Mouse (Mus musculus): Measurements from ENCODE around the gene Tnni2. TPM values are rescaled to one million over a fixed set of nuclear protein-coding genes. Genes with fewer than 3 reads are reported as not detected.

Gene Tnni2
- not detected for polyA plus RNA-seq (2014; fragmentation: Illumina TruSeq; extraction: RNeasy Lipid Tissue Mini Kit (QIAGEN cat#74804))

DNA sequence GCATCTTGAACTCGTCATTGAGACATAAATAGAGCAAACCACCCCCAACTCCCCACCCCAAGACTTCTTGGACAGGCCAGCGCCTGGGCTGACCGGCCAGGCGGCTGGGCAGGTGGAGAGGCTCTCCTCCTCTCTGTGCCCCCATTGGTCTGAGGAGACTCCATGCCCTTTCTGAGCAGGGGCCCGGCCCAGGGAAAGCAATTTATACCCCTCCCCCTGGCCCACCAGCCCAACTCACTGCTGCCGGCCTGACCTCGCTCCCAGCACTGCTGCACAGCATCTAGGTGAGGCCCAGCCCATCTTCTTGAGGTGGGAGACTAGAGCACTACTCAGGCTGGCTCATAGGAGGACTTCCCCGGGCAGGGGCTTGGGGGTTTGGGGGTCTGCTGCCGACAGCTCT is at the start of gene Tnni2:
TSS of gene Tnni2 (plus strand) at position 224 of the 400 bp plus-strand sequence.

DNA sequence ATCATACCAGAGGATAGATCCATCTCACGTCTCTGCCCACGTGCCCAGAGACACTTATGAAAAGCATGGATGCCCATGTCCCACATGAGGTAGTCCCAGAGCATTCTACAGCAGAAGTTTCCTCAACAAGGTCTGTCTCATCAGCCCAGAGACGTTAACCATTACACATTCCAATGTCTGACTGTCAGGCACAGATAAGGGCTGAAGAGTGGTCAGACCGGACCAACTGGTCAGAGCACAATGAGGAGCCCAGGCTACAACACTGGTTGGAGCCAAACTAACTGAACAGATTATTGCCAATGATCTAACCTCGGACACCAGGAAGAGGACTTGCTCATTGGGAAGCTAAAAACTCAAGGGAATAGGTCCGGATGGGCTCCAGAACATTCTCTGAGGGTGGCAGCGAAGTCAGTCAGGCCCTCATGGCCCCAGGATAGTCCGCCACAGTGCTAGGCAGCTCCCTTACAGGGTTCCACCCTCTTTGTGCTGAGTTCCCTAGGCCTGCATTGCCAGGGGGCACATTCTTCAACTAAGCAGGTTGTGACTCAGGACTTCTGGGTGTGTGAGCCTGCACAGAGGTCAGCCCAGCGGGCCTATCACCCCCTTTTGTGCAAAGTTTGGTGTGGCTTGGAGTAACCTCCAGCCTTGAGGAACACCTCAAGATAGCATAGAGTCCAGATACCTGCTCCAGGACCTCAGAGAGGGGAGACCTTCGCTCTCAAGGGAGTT is 7.3 kb upstream of the Tnni2 start, which contains the start of gene Syt8:
TSS of gene Syt8 (plus strand) at position 714 of the 729 bp plus-strand sequence.

GRCm38 (mm10) chr7:142460636-142461077 is 19.0 kb downstream of the Tnni2 start, which contains the start of gene Lsp1:
TSS of gene Lsp1 (plus strand) at chr7:142460809.

Other genes with a start within 250 kb of the Tnni2 start
- gene Krtap5-3, start 240.4 kb upstream of the Tnni2 start, polyA plus RNA-seq (2014; fragmentation: Illumina TruSeq; extraction: RNeasy Lipid Tissue Mini Kit (QIAGEN cat#74804)), result not detected
- not detected for gene Gm7579, start 229.9 kb upstream of the Tnni2 start, polyA plus RNA-seq (2014; fragmentation: Illumina TruSeq; extraction: RNeasy Lipid Tissue Mini Kit (QIAGEN cat#74804))
- not detected for gene Krtap5-5, start 211.8 kb upstream of the Tnni2 start, polyA plus RNA-seq (2014; fragmentation: Illumina TruSeq; extraction: RNeasy Lipid Tissue Mini Kit (QIAGEN cat#74804))
- not detected for gene Gm40460, start 200.7 kb upstream of the Tnni2 start, polyA plus RNA-seq (2014; fragmentation: Illumina TruSeq; extraction: RNeasy Lipid Tissue Mini Kit (QIAGEN cat#74804))
- not detected for gene Gm2431, start 183.5 kb upstream of the Tnni2 start, polyA plus RNA-seq (2014; fragmentation: Illumina TruSeq; extraction: RNeasy Lipid Tissue Mini Kit (QIAGEN cat#74804))
- not detected for gene Gm4559, start 167.4 kb upstream of the Tnni2 start, polyA plus RNA-seq (2014; fragmentation: Illumina TruSeq; extraction: RNeasy Lipid Tissue Mini Kit (QIAGEN cat#74804))
- gene Krtap5-1, start 144.7 kb upstream of the Tnni2 start, polyA plus RNA-seq (2014; fragmentation: Illumina TruSeq; extraction: RNeasy Lipid Tissue Mini Kit (QIAGEN cat#74804)), result not detected
- not detected for gene Krtap5-4, start 138.3 kb upstream of the Tnni2 start, polyA plus RNA-seq (2014; fragmentation: Illumina TruSeq; extraction: RNeasy Lipid Tissue Mini Kit (QIAGEN cat#74804))
- gene Ifitm10, start 68.1 kb upstream of the Tnni2 start, polyA plus RNA-seq (2014; fragmentation: Illumina TruSeq; extraction: RNeasy Lipid Tissue Mini Kit (QIAGEN cat#74804)), result not detected
- 29.8 TPM for gene Gm49369, start 59.1 kb upstream of the Tnni2 start, polyA plus RNA-seq (2014; fragmentation: Illumina TruSeq; extraction: RNeasy Lipid Tissue Mini Kit (QIAGEN cat#74804))
- 23.6 TPM for gene Ctsd, start 53.8 kb upstream of the Tnni2 start, polyA plus RNA-seq (2014; fragmentation: Illumina TruSeq; extraction: RNeasy Lipid Tissue Mini Kit (QIAGEN cat#74804))
- gene Syt8, start 7.0 kb upstream of the Tnni2 start, polyA plus RNA-seq (2014; fragmentation: Illumina TruSeq; extraction: RNeasy Lipid Tissue Mini Kit (QIAGEN cat#74804)), result not detected
- gene Lsp1, start 19.0 kb downstream of the Tnni2 start, polyA plus RNA-seq (2014; fragmentation: Illumina TruSeq; extraction: RNeasy Lipid Tissue Mini Kit (QIAGEN cat#74804)), result 8.0 TPM
- gene Tnnt3, start 57.0 kb downstream of the Tnni2 start, polyA plus RNA-seq (2014; fragmentation: Illumina TruSeq; extraction: RNeasy Lipid Tissue Mini Kit (QIAGEN cat#74804)), result not detected
- 1.9 TPM for gene Mrpl23, start 90.9 kb downstream of the Tnni2 start, polyA plus RNA-seq (2014; fragmentation: Illumina TruSeq; extraction: RNeasy Lipid Tissue Mini Kit (QIAGEN cat#74804))
- 16.8 TPM for gene Igf2, start 225.0 kb downstream of the Tnni2 start, polyA plus RNA-seq (2014; fragmentation: Illumina TruSeq; extraction: RNeasy Lipid Tissue Mini Kit (QIAGEN cat#74804))
- gene Gm49394, start 228.1 kb downstream of the Tnni2 start, polyA plus RNA-seq (2014; fragmentation: Illumina TruSeq; extraction: RNeasy Lipid Tissue Mini Kit (QIAGEN cat#74804)), result not detected

All from ovary, adult 10 weeks (tissue).